Mouse (Mus musculus) activated CD4-positive, CD25-positive, alpha-beta regulatory T cell, adult 4 months (primary cell): ENCODE data around the gene Pdcd6. TPM values are rescaled to one million over a fixed set of nuclear protein-coding genes. Genes with fewer than 3 reads are reported as not detected.

Experiments
- ATAC-seq: one replicate; pipeline ENCODE4 v1.8.0; 2017
- polyA plus RNA-seq, 2 experiments: library from polyadenylated mRNA; unstranded; fragments of 100-300 nt; shearing (Covaris generic); gene quantifications; one replicate each; pipeline ENCODE4 v1.2.1; 2017

Gene Pdcd6
- polyA plus RNA-seq, result 100 to 1,000 TPM; 188 to 204 TPM

GRCm38 (mm10) chr13:74317170-74317849, at the start of gene Pdcd6:
Pdcd6 (minus strand) TSS chr13:74317580.
- ATAC-seq, result peak; percentile 99

DNA sequence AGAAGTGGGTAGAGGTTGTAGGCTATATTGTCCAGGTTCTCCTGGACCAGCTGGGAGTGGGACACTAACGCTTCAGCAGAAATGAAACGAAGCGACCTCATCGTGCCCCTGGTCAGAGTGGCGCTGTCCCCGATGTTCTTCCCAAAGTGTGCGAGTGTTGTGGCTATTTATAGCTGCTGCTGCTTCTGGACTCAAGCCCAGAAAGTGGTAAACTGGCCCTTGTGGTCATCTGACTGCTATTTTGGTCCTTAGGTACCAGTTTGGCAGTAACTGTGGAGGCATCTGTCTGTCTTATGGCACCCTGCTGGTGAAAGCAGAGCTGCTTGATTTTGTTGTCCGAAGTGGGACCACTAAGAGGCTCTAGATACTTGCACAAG, 46.5 kb upstream of the Pdcd6 start, which contains the start of gene Lrrc14b:
Gene Lrrc14b (minus strand): TSS at position 147 of the 377 bp plus-strand sequence.
- no peak for ATAC-seq

DNA sequence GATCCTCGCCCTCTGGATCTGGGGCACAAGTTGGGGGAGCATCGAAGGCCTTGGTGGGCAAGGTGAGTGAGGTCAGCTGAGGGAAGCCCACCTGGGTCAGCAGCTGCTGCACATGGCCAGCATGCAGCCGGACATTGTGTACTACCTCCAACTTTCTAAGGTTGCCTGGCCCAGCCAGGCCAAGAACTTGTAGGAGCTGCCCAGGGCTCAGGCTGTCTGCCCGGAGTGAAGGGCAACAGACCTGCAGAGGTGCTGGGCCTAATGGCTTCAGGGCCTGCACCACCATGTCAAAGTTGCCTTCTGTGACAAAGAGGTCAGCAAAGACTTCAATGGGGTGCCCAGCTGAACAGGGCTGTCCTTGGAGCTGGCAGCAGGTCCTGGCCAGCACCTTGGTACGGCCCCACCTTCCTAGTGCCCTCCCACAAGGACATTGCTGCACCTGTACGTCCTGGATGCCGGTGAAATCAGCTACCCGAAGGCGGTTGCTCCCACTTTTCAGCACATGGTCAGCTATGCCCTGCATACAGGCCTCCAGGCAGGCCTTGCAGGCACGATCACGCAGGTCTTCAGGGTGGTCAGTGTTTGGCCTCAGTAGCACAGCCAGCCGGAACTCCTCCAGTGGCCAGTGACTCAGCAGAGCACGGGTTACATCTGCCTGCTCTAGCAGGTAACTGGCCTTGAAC, 45.9 kb upstream of the Pdcd6 start:
- no peak for ATAC-seq

GRCm38 (mm10) chr13:74362218-74362617, 44.8 kb upstream of the Pdcd6 start:
- no peak for ATAC-seq

- no peak for ATAC-seq
These were observed 39.1 kb upstream of the Pdcd6 start for GRCm38 (mm10) chr13:74356491-74356890.

DNA sequence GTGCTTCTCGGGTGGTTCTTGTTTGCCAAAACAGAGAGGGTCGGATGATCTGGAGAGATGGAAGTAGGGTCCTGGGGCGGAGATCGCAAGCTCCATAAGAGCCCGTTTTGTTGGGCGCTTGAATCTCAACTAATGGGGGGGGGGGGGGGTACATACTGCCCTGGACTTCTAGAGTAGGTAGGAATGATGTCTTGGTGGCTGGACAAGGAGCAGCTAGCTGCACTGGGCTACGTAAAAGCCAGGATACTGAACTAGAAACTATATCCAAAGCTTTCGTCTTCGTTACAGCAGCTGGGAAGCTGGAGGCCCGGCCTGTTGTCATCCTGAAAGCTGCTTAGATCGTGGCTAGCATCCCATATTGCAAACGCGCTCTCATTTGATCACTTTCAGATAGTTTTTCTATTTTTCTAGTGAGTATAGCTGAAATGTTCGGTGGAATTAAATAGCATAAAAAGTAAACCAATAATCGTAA, 33.1 kb upstream of the Pdcd6 start:
- peak; percentile 8 for ATAC-seq

GRCm38 (mm10) chr13:74349566-74350434, 32.4 kb upstream of the Pdcd6 start, which contains the start of the genes Sdha and Ccdc127:
Sdha (minus strand) TSS chr13:74350280.
Ccdc127 (plus strand) TSS chr13:74350309.
- peak; percentile 90 for ATAC-seq

- ATAC-seq, result peak; percentile 98
These were observed 23.7 kb upstream of the Pdcd6 start for GRCm38 (mm10) chr13:74341036-74341435.

DNA sequence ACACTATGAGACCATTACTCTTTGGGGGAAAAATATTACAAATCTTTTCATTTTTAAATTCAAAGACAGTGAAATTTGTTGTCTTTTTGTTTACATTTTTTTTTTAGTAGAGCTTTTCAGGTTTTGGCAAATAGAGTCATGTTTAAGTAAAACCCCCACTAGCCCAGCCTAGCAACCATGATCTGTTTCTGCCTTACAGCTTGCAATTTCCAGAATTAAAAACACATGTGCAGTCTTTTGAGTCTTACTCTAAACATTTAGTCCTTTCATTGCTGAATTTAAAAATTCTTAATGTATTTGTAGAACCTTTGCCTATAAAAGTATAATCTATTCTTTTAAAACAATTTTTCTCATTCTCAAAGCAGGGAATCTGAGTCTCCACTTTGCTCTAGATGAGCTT, 11.9 kb upstream of the Pdcd6 start:
- ATAC-seq, result no peak

DNA sequence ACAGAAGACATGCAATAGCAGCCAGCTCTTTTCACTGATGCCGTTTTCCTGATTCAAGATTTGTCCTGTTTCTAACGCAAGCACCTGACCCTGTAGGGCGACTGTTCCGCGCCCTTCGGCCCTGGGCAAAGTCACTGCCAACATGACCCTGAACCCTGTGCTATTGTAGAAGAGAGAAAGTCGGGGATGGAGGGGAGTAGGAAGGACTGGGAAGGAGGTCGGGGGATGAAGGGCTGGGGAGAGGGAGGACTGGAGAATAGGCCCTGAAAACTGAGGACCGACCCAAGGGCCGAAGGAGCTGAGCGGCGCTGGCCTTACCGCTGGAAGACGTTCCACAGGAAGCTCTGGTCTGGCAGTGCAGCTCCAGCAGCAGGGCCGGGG, 601 bp downstream of the Pdcd6 start:
- no peak for ATAC-seq

- ATAC-seq, result no peak
These were observed 994 bp downstream of the Pdcd6 start for GRCm38 (mm10) chr13:74316386-74316785.

DNA sequence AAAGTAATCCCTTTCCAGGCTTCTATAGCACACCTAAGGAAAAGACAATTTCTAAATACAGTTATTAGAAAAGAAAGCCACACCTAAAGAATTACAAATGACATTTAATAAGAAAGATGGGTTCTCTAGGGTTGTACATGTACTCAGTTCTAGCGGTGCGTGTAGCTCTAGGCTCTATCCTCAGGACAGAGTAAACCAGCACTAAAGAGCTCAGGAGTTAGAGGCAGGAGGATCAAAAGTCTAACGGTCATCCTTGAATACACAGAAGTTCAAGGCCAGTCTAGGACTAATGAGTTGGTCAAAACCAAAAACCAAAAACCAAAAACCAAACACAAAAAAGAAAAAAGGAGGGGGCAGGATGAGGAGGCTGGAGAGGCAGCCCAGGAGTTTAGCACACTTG, 2.8 kb downstream of the Pdcd6 start:
- ATAC-seq, result no peak

GRCm38 (mm10) chr13:74305780-74306179, 11.6 kb downstream of the Pdcd6 start:
- no peak for ATAC-seq

DNA sequence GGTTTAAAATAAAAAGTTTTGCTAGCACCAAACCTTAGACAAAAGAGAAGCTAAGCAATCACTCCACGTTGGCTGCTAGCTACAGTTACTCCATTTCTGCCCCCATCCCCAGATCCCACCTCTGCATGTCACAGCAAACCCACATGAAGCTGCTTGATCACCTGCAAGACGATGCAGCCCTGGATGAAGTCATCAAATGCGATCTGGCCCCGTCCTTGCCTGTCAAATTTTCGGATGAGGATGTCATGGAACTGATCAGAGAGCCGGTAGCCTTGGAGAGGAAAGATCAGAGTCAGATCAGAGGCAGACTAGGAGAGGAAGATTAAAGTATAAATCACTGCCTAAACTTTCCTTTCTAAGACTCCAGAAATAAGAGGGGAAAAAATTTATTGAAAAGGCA, 12.0 kb downstream of the Pdcd6 start:
- ATAC-seq, result no peak

GRCm38 (mm10) chr13:74302050-74303037, 15.0 kb downstream of the Pdcd6 start:
- no peak for ATAC-seq

GRCm38 (mm10) chr13:74301607-74301984, 15.8 kb downstream of the Pdcd6 start:
- ATAC-seq, result no peak

DNA sequence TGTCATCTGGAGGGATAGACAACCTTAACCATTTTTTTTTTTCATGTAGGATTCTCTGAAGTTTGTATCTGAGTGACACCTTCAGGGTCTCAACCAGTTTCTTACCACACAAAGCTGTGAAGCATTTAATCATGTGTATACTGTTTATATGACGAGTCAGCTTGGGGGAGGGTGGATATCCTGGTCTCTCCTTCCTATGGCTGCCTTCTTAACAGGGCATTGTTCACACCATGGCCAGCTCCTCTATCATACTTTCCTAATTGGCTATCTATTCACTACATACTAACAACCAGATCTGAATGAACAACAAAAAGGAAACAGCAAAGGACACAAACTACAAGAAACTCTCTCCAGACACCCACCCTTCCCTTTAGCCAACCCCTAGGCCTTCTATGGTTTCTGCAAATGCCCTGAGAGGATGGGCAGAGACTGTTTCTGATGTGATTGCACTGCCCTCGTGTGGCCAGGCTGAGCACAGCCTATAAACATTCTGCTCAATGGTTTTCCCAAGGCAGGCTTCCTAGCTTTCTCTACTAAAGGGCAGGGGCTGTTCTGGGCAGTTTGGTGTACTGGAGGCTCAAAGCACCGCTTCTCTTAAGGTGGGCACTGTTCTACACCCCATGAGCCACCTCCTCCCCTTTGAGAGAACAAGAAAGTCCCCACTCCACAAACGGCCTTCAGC, 16.3 kb downstream of the Pdcd6 start:
- peak; percentile 84 for ATAC-seq

GRCm38 (mm10) chr13:74296376-74296775, 21.0 kb downstream of the Pdcd6 start:
- ATAC-seq, result no peak

GRCm38 (mm10) chr13:74292167-74292566, 25.2 kb downstream of the Pdcd6 start, which contains the start of gene Ahrr:
Ahrr (minus strand) TSS chr13:74292331.
- no peak for ATAC-seq

- ATAC-seq, result no peak
These were observed 27.7 kb downstream of the Pdcd6 start for GRCm38 (mm10) chr13:74289646-74290045.

DNA sequence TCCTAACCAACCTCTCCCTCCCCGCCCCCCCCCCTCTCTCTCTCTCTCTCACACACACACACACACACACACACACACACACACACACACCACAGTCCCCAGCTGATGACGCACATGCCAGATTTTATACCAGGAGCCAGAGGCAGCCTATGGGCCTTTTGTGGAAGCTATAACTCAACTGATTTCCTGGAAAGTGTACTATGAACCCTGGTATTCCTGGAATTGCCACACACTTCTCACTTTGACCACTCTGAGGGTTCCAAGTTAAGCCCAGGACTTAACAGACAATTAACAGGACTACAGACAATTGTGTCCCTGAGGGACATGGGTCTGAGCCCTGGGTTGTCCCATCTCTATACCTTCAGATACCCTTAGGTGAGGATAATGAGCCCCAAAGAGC, 35.1 kb downstream of the Pdcd6 start:
- no peak for ATAC-seq
